Mouse (Mus musculus) embryonic facial prominence, embryonic 13.5 days (tissue): ENCODE measurements at regions not wholly inside any gene's neighbourhood (a gene's known extent, or its start where the extent isn't known, plus 50 kb on each side); places are given as distances from the start of the nearest gene placed in this dataset.

Experiments
- ATAC-seq: fragments of 200-750 bp; cut with Nextera tagmentation; 2 replicates; pipeline ENCODE4 v1.8.0; 2017; ENCODE audit warnings: low read depth; ENCODE audit not compliant: insufficient number of reproducible peaks, insufficient read depth, low FRiP score, low TSS enrichment
- H3K27ac ChIP-seq: fragments of 300-500 bp; sonication (generic); 2 replicates; pipeline ENCODE4 v1.5.1; 2015; ENCODE audit warnings: moderate library complexity, mild to moderate bottlenecking, inconsistent platforms
- H3K27me3 ChIP-seq: fragments of 300-500 bp; sonication (generic); 2 replicates; pipeline ENCODE4 v1.6.1; 2015; ENCODE audit warnings: mild to moderate bottlenecking, inconsistent platforms
- H3K36me3 ChIP-seq: fragments of 300-500 bp; sonication (generic); 2 replicates; pipeline ENCODE4 v1.6.1; 2015; ENCODE audit warnings: mild to moderate bottlenecking, inconsistent platforms
- H3K4me1 ChIP-seq: fragments of 300-500 bp; sonication (generic); 2 replicates; pipeline ENCODE4 v1.6.1; 2015; ENCODE audit warnings: inconsistent platforms
- H3K4me2 ChIP-seq: fragments of 300-500 bp; sonication (generic); 2 replicates; pipeline ENCODE4 v1.6.1; 2015; ENCODE audit warnings: moderate library complexity, mild to moderate bottlenecking, inconsistent platforms
- H3K4me3 ChIP-seq: fragments of 300-500 bp; sonication (generic); 2 replicates; pipeline ENCODE4 v1.5.1; 2015; ENCODE audit warnings: mild to moderate bottlenecking, inconsistent platforms
- H3K9ac ChIP-seq: fragments of 300-500 bp; sonication (generic); 2 replicates; pipeline ENCODE4 v1.6.1; 2015; ENCODE audit warnings: mild to moderate bottlenecking, inconsistent platforms
- H3K9me3 ChIP-seq: fragments of 300-500 bp; sonication (generic); 2 replicates; pipeline ENCODE4 v1.6.1; 2016; ENCODE audit warnings: inconsistent platforms
- WGBS: fragments of 180-500 bp; shearing (Covaris S2); methylation state at CpG from one replicate; pipeline ENCODE4 v1.1.7; 2015; ENCODE audit warnings: mixed read lengths; 5-methylcytosine and 5-hydroxymethylcytosine counted together

- no peak for ATAC-seq
- no peak overlapping the region for H3K9ac ChIP-seq
- no peak overlapping the region for H3K4me2 ChIP-seq
- H3K9me3 ChIP-seq: no peaks in the 10 kb centered on the region
- WGBS: 79% methylated on average over 2 of the region's 2 CpGs
- H3K27me3 ChIP-seq: no peaks in the 10 kb centered on the region
- H3K36me3 ChIP-seq: no peaks in the 10 kb centered on the region
- H3K4me3 ChIP-seq: no peak overlapping the region
- H3K27ac ChIP-seq: no peak overlapping the region
- H3K4me1 ChIP-seq: no peaks in the 10 kb centered on the region
Observed at GRCm38 (mm10) chr5:41348410-41348821, 359.5 kb downstream of the Rab28 start.

GRCm38 (mm10) chr5:41347416-41347815 lies 360.5 kb downstream of the Rab28 start:
- no peak overlapping the region for H3K4me2 ChIP-seq
- no peak overlapping the region for H3K9ac ChIP-seq
- H3K36me3 ChIP-seq: no peaks in the 10 kb centered on the region
- 80% methylated on average over 3 of the region's 3 CpGs for WGBS
- no peak for ATAC-seq
- H3K27ac ChIP-seq: no peak overlapping the region
- H3K4me1 ChIP-seq: no peaks in the 10 kb centered on the region
- H3K4me3 ChIP-seq: no peak overlapping the region
- no peaks in the 10 kb centered on the region for H3K27me3 ChIP-seq
- H3K9me3 ChIP-seq: no peaks in the 10 kb centered on the region

DNA sequence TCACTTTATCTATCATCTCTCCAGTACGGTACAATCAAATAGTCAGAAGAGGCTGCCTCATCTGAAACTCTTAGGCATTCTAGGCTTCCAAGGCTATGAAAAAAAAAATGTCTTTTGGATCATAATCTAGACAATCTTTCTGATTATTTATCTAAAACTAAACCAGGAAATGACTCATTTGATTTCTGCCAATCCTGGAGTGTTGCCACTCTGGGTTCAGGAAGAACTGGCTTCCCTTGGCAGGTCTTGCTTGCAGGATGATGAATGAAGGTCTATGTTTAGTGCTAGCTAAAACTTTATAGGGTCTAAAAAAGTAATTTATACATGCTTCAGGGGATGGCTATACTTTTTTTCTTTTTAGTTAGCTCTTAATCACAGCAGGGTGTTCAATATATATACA lies 367.4 kb downstream of the Rab28 start:
- 83% methylated on average over 1 of the region's 1 CpGs for WGBS
- H3K36me3 ChIP-seq: no peaks in the 10 kb centered on the region
- no peak overlapping the region for H3K27ac ChIP-seq
- no peak overlapping the region for H3K9ac ChIP-seq
- no peak for ATAC-seq
- no peaks in the 10 kb centered on the region for H3K9me3 ChIP-seq
- H3K4me1 ChIP-seq: no peaks in the 10 kb centered on the region
- H3K4me2 ChIP-seq: no peak overlapping the region
- no peak overlapping the region for H3K4me3 ChIP-seq
- H3K27me3 ChIP-seq: no peaks in the 10 kb centered on the region

GRCm38 (mm10) chr5:41296440-41296839 lies 411.5 kb downstream of the Rab28 start:
- ATAC-seq: no peak
- Histone ChIP-seq H3K9ac (no peak overlapping the region), H3K36me3 (no peaks in the 10 kb centered on the region), H3K27me3 (no peaks in the 10 kb centered on the region), H3K4me3 (no peak overlapping the region), H3K4me2 (no peak overlapping the region), H3K27ac (no peak overlapping the region), H3K4me1 (no peaks in the 10 kb centered on the region), H3K9me3 (no peaks in the 10 kb centered on the region)
- 65% methylated on average over 1 of the region's 1 CpGs for WGBS

- Histone ChIP-seq H3K4me1 (no peaks in the 10 kb centered on the region), H3K27ac (no peak overlapping the region), H3K9me3 (no peaks in the 10 kb centered on the region), H3K9ac (no peak overlapping the region), H3K4me2 (no peak overlapping the region), H3K36me3 (no peaks in the 10 kb centered on the region), H3K27me3 (no peaks in the 10 kb centered on the region), H3K4me3 (no peak overlapping the region)
- ATAC-seq: no peak
Observed at GRCm38 (mm10) chr5:41266731-41267130, 441.2 kb downstream of the Rab28 start.

- Histone ChIP-seq H3K4me2 (no peak overlapping the region), H3K27ac (no peak overlapping the region), H3K9me3 (no peaks in the 10 kb centered on the region), H3K4me3 (no peak overlapping the region), H3K9ac (no peak overlapping the region), H3K36me3 (no peaks in the 10 kb centered on the region), H3K27me3 (no peaks in the 10 kb centered on the region), H3K4me1 (no peaks in the 10 kb centered on the region)
- ATAC-seq: no peak
- WGBS: 24% methylated on average over 2 of the region's 2 CpGs
Observed at GRCm38 (mm10) chr5:41266317-41266716, 441.6 kb downstream of the Rab28 start.

DNA sequence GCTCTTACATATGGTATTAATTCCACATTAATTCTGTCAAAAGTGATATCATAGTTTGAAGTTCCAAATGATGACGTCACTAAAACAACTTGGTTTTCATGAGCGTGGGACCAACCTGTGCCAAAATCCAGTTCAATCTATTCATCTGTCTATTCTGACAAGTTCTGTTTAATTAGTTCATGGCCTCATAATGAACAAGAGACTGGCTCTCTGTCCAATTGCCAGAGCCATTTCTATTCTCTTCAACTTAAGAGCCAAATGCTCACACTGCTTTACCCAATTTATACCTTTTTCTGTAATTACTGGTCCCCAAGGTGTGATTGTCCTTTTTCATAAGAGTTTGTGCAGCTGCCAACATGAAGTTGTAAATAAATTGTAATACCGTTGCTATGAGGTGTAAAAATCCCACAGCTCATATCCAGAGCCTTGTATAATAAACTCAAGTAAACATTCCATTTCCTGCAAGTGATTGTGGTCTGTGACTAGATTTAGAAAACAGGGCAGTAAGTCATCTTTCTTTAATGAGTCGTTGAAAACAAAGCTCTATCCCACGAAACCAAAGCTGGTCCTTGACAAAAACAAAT lies 446.2 kb downstream of the Rab28 start:
- WGBS: 76% methylated on average over 5 of the region's 5 CpGs
- no peaks in the 10 kb centered on the region for H3K36me3 ChIP-seq
- no peak overlapping the region for H3K27ac ChIP-seq
- H3K4me2 ChIP-seq: no peak overlapping the region
- H3K9ac ChIP-seq: no peak overlapping the region
- no peak for ATAC-seq
- no peaks in the 10 kb centered on the region for H3K4me1 ChIP-seq
- no peak overlapping the region for H3K4me3 ChIP-seq
- H3K9me3 ChIP-seq: no peaks in the 10 kb centered on the region
- H3K27me3 ChIP-seq: no peaks in the 10 kb centered on the region
